In the genomic region with DNA sequence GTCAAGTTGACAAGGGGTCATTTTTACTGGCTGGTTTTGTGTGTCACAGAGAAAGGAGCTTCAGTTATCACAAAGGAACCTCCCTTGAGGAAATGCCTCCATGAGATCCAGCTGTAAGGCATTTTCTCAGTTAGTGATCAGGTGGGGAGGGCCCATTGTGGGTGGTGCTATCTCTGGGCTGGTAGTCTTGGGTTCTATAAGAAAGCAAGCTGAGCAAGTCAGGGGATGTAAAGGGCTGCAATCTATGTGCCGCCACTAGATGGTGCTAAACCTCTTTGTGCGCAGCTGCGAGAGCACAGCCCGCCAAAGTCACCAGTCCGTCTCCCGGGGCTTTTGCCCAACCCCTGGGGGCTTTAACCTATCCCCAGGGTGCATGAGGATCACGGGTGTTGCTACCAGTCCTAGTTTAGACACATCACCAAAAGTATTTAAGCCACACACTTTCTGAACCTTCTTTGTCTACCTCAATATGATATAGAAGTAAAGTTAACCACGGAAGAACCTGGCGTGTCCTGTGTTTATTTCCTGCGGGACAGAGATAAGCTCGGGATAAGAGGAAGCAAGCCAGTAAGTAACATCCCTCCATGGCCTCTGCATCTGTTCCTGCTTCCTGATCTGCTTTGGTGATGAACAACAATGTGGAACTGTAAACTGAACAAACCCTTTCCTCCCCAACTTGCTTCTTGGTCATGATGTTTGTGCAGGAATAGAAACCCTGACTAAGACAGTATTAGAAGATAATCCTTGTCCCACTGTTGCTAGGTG, we compare ENCODE assay signal across 7 mouse cellular contexts. TPM values are rescaled to one million over a fixed set of nuclear protein-coding genes. Genes with fewer than 3 reads are reported as not detected.
DNase-seq lines count a peak whose midpoint lies in the region; ATAC-seq lines count a peak whose summit lies in the region.
"Not testable (repeated sequence)": the region's sequence is repeated elsewhere in the genome, so short reads cannot be mapped to it uniquely, and the experiment has no call there.

No protein-coding gene starts in this region.

- not testable (repeated sequence) for H3K4me3 ChIP-seq in forebrain, embryonic 11.5 days (ENCODE audit: low read depth, low read length); heart, embryonic 14.5 days (ENCODE audit: control insufficient read depth in 1 of 2, insufficient read depth in 1 of 2, low read depth in 1 of 2, low read length in 2 of 2); limb, embryonic 11.5 days (ENCODE audit: low read depth, low read length)
- H3K4me3 ChIP-seq in kidney, embryonic 15.5 days (replicated peaks) = peak overlapping the region; percentile 21; the same call in 1 of the 2 replicates
- H3K4me3 ChIP-seq in midbrain, embryonic 12.5 days = peak overlapping the region; percentile 21; the same call in 1 of the 2 replicates

- not testable (repeated sequence) for H3K27ac ChIP-seq in forebrain, embryonic 11.5 days (ENCODE audit: low read depth, low read length); heart, embryonic 14.5 days (replicated peaks in 1 of 2; ENCODE audit: control insufficient read depth in 1 of 2, insufficient read depth in 1 of 2, low read depth in 2 of 2, low read length in 2 of 2); kidney, embryonic 15.5 days; limb, embryonic 11.5 days (replicated peaks; ENCODE audit: low read depth, low read length); midbrain, embryonic 12.5 days (replicated peaks)

- DNase-seq in adrenal gland, postnatal 36 days = peak; percentile 67 to 74
- not testable (repeated sequence) for DNase-seq in forebrain, embryonic 11.5 days (ENCODE audit: low spot score); limb, embryonic 11.5 days (ENCODE audit: low spot score)
- peak; percentile 53 for DNase-seq in spleen, adult 12 weeks (ENCODE audit: low spot score)

- not testable (repeated sequence) for H3K4me1 ChIP-seq in forebrain, embryonic 11.5 days (replicated peaks; ENCODE audit: control insufficient read depth, insufficient read depth, low read length); heart, embryonic 14.5 days (ENCODE audit: control insufficient read depth in 2 of 2, insufficient read depth in 2 of 2, low read length in 2 of 2); kidney, embryonic 15.5 days; limb, embryonic 11.5 days (ENCODE audit: control insufficient read depth, insufficient read depth, low read length); midbrain, embryonic 12.5 days

- not testable (repeated sequence) for H3K9me3 ChIP-seq in forebrain, embryonic 11.5 days (ENCODE audit: control insufficient read depth, low read length); heart, embryonic 14.5 days (ENCODE audit: control insufficient read depth, low read length); kidney, embryonic 15.5 days (replicated peaks); limb, embryonic 11.5 days (ENCODE audit: control insufficient read depth, low read length); midbrain, embryonic 12.5 days

- H3K27me3 ChIP-seq in forebrain, embryonic 11.5 days (ENCODE audit: control insufficient read depth, insufficient read depth, low read length); heart, embryonic 14.5 days (ENCODE audit: control insufficient read depth, insufficient read depth, low read length); kidney, embryonic 15.5 days; limb, embryonic 11.5 days (ENCODE audit: control insufficient read depth, insufficient read depth, low read length); midbrain, embryonic 12.5 days: not testable (repeated sequence)

- peak overlapping the region; percentile 36; the same call in 1 of the 2 replicates for H3K4me2 ChIP-seq in forebrain, embryonic 11.5 days (ENCODE audit: low read depth, low read length, severe bottlenecking)
- peak overlapping the region; percentile 52 for H3K4me2 ChIP-seq in heart, embryonic 14.5 days (ENCODE audit: low read length)
- H3K4me2 ChIP-seq in kidney, embryonic 15.5 days = peak overlapping the region; percentile 51
- H3K4me2 ChIP-seq in limb, embryonic 11.5 days (ENCODE audit: low read depth, severe bottlenecking) = peak overlapping the region; percentile 22; the same call in 1 of the 2 replicates
- peak overlapping the region; percentile 39 for H3K4me2 ChIP-seq in midbrain, embryonic 12.5 days (replicated peaks)

- WGBS in forebrain, embryonic 11.5 days = 12% methylated on average over 11 of the region's 11 CpGs
- WGBS in heart, embryonic 14.5 days = 3% methylated on average over 11 of the region's 11 CpGs
- 11% methylated on average over 11 of the region's 11 CpGs for WGBS in kidney, embryonic 15.5 days
- 12% methylated on average over 11 of the region's 11 CpGs for WGBS in limb, embryonic 11.5 days
- WGBS in midbrain, embryonic 12.5 days = 10% methylated on average over 11 of the region's 11 CpGs

- ATAC-seq in forebrain, embryonic 11.5 days (replicated peaks; ENCODE audit: low FRiP score) = 0 out of 2 replicates have a peak, but pooled peaks have one; percentile 36
- ATAC-seq in heart, embryonic 14.5 days (ENCODE audit: insufficient number of reproducible peaks, insufficient read depth, low FRiP score, low read depth); kidney, embryonic 15.5 days (replicated peaks; ENCODE audit: low FRiP score); limb, embryonic 11.5 days (ENCODE audit: insufficient number of reproducible peaks, low FRiP score, low TSS enrichment, low read depth); midbrain, embryonic 12.5 days (ENCODE audit: low FRiP score, low read depth): not testable (repeated sequence)

- not testable (repeated sequence) for H3K9ac ChIP-seq in forebrain, embryonic 11.5 days (ENCODE audit: low read length); heart, embryonic 14.5 days (ENCODE audit: low read length); limb, embryonic 11.5 days (ENCODE audit: low read length)
- 0 out of 2 replicates have a peak overlapping the region, but pooled peaks have one; percentile 4 for H3K9ac ChIP-seq in kidney, embryonic 15.5 days
- H3K9ac ChIP-seq in midbrain, embryonic 12.5 days (replicated peaks) = 0 out of 2 replicates have a peak overlapping the region, but pooled peaks have one; percentile 15

- not testable (repeated sequence) for H3K36me3 ChIP-seq in forebrain, embryonic 11.5 days (ENCODE audit: control insufficient read depth, insufficient read depth, low read length); heart, embryonic 14.5 days (ENCODE audit: control insufficient read depth, insufficient read depth, low read length); kidney, embryonic 15.5 days; limb, embryonic 11.5 days (ENCODE audit: control insufficient read depth, insufficient read depth, low read length); midbrain, embryonic 12.5 days

RNA-seq across cellular contexts. Expression of a gene that starts 6.1 kb away (rescaled TPM):
- total RNA-seq in adrenal gland, postnatal 36 days (2021) = 1 to 10 TPM in 1 of 2 experiments, under 1 TPM in 1; 0.53 to 1.9 TPM
- 0.16 and 0.40 TPM in 2 replicates for polyA plus RNA-seq in forebrain, embryonic 11.5 days (2014; fragmentation: Nextera tagmentation; extraction: Ambion mirVana)
- 0.44 and 0.54 TPM in 2 replicates for polyA plus RNA-seq in heart, embryonic 14.5 days (2014; fragmentation: Nextera tagmentation; extraction: Ambion mirVana)
- polyA plus RNA-seq in kidney, embryonic 15.5 days (2015; fragmentation: Nextera tagmentation; extraction: Ambion mirVana) = 0.55 and 0.56 TPM in 2 replicates
- polyA plus RNA-seq in limb, embryonic 11.5 days (2014; fragmentation: Nextera tagmentation; extraction: Ambion mirVana) = 0.20 and 0.44 TPM in 2 replicates
- polyA plus RNA-seq in midbrain, embryonic 12.5 days (2016; fragmentation: Nextera tagmentation; extraction: Ambion mirVana) = 0.27 and 0.45 TPM in 2 replicates

RNA-seq across cellular contexts. Expression of a gene that starts 22.6 kb away (rescaled TPM):
- 10 to 100 TPM; 16.0 to 16.7 TPM for total RNA-seq in adrenal gland, postnatal 36 days (2021)
- 41.0 and 43.0 TPM in 2 replicates for polyA plus RNA-seq in forebrain, embryonic 11.5 days (2014; fragmentation: Nextera tagmentation; extraction: Ambion mirVana)
- 15.7 and 16.9 TPM in 2 replicates for polyA plus RNA-seq in heart, embryonic 14.5 days (2014; fragmentation: Nextera tagmentation; extraction: Ambion mirVana)
- 32.6 and 37.2 TPM in 2 replicates for polyA plus RNA-seq in kidney, embryonic 15.5 days (2015; fragmentation: Nextera tagmentation; extraction: Ambion mirVana)
- polyA plus RNA-seq in limb, embryonic 11.5 days (2014; fragmentation: Nextera tagmentation; extraction: Ambion mirVana) = 31.9 and 36.5 TPM in 2 replicates
- polyA plus RNA-seq in midbrain, embryonic 12.5 days (2016; fragmentation: Nextera tagmentation; extraction: Ambion mirVana) = 55.2 TPM in 2 replicates

RNA-seq across cellular contexts. Expression of a gene that starts 46.2 kb away (rescaled TPM):
- total RNA-seq in adrenal gland, postnatal 36 days (2021) = 10 to 100 TPM; 66.5 to 79.4 TPM
- polyA plus RNA-seq in forebrain, embryonic 11.5 days (2014; fragmentation: Nextera tagmentation; extraction: Ambion mirVana) = 27.4 and 31.8 TPM in 2 replicates
- polyA plus RNA-seq in heart, embryonic 14.5 days (2014; fragmentation: Nextera tagmentation; extraction: Ambion mirVana) = 37.8 and 40.8 TPM in 2 replicates
- 32.6 and 37.9 TPM in 2 replicates for polyA plus RNA-seq in kidney, embryonic 15.5 days (2015; fragmentation: Nextera tagmentation; extraction: Ambion mirVana)
- 19.6 and 23.8 TPM in 2 replicates for polyA plus RNA-seq in limb, embryonic 11.5 days (2014; fragmentation: Nextera tagmentation; extraction: Ambion mirVana)
- 27.6 and 29.9 TPM in 2 replicates for polyA plus RNA-seq in midbrain, embryonic 12.5 days (2016; fragmentation: Nextera tagmentation; extraction: Ambion mirVana)

RNA-seq across cellular contexts. Expression of a gene that starts 49.4 kb away (rescaled TPM):
- total RNA-seq in adrenal gland, postnatal 36 days (2021) = not detected
- polyA plus RNA-seq in forebrain, embryonic 11.5 days (2014; fragmentation: Nextera tagmentation; extraction: Ambion mirVana) = not detected in 2 replicates
- polyA plus RNA-seq in heart, embryonic 14.5 days (2014; fragmentation: Nextera tagmentation; extraction: Ambion mirVana) = 0.19 TPM in 1 of 2 replicates, not detected in the other
- polyA plus RNA-seq in kidney, embryonic 15.5 days (2015; fragmentation: Nextera tagmentation; extraction: Ambion mirVana) = not detected in 2 replicates
- not detected in 2 replicates for polyA plus RNA-seq in limb, embryonic 11.5 days (2014; fragmentation: Nextera tagmentation; extraction: Ambion mirVana)
- not detected in 2 replicates for polyA plus RNA-seq in midbrain, embryonic 12.5 days (2016; fragmentation: Nextera tagmentation; extraction: Ambion mirVana)

RNA-seq across cellular contexts. Expression of a gene that starts 50.0 kb away (rescaled TPM):
- 10 to 100 TPM; 12.0 to 13.7 TPM for total RNA-seq in adrenal gland, postnatal 36 days (2021)
- 16.0 and 19.0 TPM in 2 replicates for polyA plus RNA-seq in forebrain, embryonic 11.5 days (2014; fragmentation: Nextera tagmentation; extraction: Ambion mirVana)
- 15.6 and 16.5 TPM in 2 replicates for polyA plus RNA-seq in heart, embryonic 14.5 days (2014; fragmentation: Nextera tagmentation; extraction: Ambion mirVana)
- polyA plus RNA-seq in kidney, embryonic 15.5 days (2015; fragmentation: Nextera tagmentation; extraction: Ambion mirVana) = 12.2 and 14.7 TPM in 2 replicates
- polyA plus RNA-seq in limb, embryonic 11.5 days (2014; fragmentation: Nextera tagmentation; extraction: Ambion mirVana) = 7.9 and 10.1 TPM in 2 replicates
- 14.6 and 16.7 TPM in 2 replicates for polyA plus RNA-seq in midbrain, embryonic 12.5 days (2016; fragmentation: Nextera tagmentation; extraction: Ambion mirVana)
